Mouse (Mus musculus) embryonic facial prominence, embryonic 14.5 days (tissue): ENCODE measurements at regions not wholly inside any gene's neighbourhood (a gene's known extent, or its start where the extent isn't known, plus 50 kb on each side); places are given as distances from the start of the nearest gene placed in this dataset.

Experiments used
- ATAC-seq: fragments of 200-750 bp; cut with Nextera tagmentation; 2 replicates; pipeline ENCODE4 v1.8.0; 2017; ENCODE audit warnings: low read depth, moderate number of reproducible peaks, moderate TSS enrichment
- DNase-seq: peaks from one replicate; pipeline ENCODE4 v3.0.0-alpha.2; 2015; ENCODE audit warnings: low spot score
- H3K27ac ChIP-seq: fragments of 300-500 bp; sonication (generic); replicated peaks from 2 replicates; pipeline ENCODE4 v1.5.1; 2014; ENCODE audit warnings: low read depth, mild to moderate bottlenecking, low read length, moderate library complexity
- H3K27me3 ChIP-seq: fragments of 300-500 bp; sonication (generic); replicated peaks from 2 replicates; pipeline ENCODE4 v1.6.1; 2014; ENCODE audit warnings: low read length; ENCODE audit not compliant: control insufficient read depth, insufficient read depth
- H3K36me3 ChIP-seq: fragments of 300-500 bp; sonication (generic); 2 replicates; pipeline ENCODE4 v1.6.1; 2014; ENCODE audit warnings: low read length, mixed read lengths; ENCODE audit not compliant: control insufficient read depth, insufficient read depth
- H3K4me1 ChIP-seq: fragments of 300-500 bp; sonication (generic); 2 replicates; pipeline ENCODE4 v1.6.1; 2014; ENCODE audit warnings: antibody characterized with exemption, low read length; ENCODE audit not compliant: control insufficient read depth, insufficient read depth
- H3K4me2 ChIP-seq: fragments of 300-500 bp; sonication (generic); 2 replicates; pipeline ENCODE4 v1.6.1; 2014; ENCODE audit warnings: low read depth, mild to moderate bottlenecking, low read length, moderate library complexity, mixed read lengths
- H3K4me3 ChIP-seq: fragments of 300-500 bp; sonication (generic); 2 replicates; pipeline ENCODE4 v1.5.1; 2014; ENCODE audit warnings: low read depth, mild to moderate bottlenecking, low read length
- H3K9ac ChIP-seq: fragments of 300-500 bp; sonication (generic); 2 replicates; pipeline ENCODE4 v1.6.1; 2014; ENCODE audit warnings: low read depth, mild to moderate bottlenecking, low read length, moderate library complexity, mixed read lengths
- H3K9me3 ChIP-seq: fragments of 300-500 bp; sonication (generic); 2 replicates; pipeline ENCODE4 v1.6.1; 2016; ENCODE audit warnings: low read length; ENCODE audit not compliant: control insufficient read depth
- WGBS: fragments of 180-500 bp; shearing (Covaris S2); extraction: QIAGEN DNeasy Blood & Tissue Kit; methylation state at CpG from one replicate; pipeline ENCODE4 v1.1.7; 2014; 5-methylcytosine and 5-hydroxymethylcytosine counted together

DNA sequence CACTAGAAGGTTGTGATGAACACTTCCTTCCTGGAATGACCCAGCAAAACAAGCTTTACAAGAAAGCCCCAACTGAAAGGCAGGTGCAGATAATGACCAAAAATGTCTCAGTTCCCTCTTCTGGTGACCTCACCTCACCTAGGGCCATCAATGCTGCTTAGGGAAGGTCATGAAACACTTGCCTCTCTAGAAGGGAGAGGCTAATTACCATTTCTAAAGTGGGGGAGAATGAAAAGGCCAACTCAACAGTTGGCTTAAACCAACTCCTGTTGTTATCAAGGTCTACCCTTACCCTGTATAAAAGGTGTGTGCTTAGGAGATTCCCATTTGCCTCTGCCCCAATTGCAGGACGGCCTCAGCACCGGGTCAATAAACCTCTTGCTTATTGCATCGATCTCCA is 1156.7 kb downstream of the Mrps31 start:
- 91% methylated on average over 3 of the region's 3 CpGs for WGBS
- H3K9ac ChIP-seq, result no peak overlapping the region
- no peaks in the 10 kb centered on the region for H3K9me3 ChIP-seq
- no peak overlapping the region for H3K27ac ChIP-seq
- no peak overlapping the region for H3K4me3 ChIP-seq
- H3K27me3 ChIP-seq, result no peaks in the 10 kb centered on the region
- ATAC-seq (no peak), DNase-seq (no peak)
- no peak overlapping the region for H3K4me2 ChIP-seq
- no peaks in the 10 kb centered on the region for H3K4me1 ChIP-seq
- H3K36me3 ChIP-seq, result no peaks in the 10 kb centered on the region

DNA sequence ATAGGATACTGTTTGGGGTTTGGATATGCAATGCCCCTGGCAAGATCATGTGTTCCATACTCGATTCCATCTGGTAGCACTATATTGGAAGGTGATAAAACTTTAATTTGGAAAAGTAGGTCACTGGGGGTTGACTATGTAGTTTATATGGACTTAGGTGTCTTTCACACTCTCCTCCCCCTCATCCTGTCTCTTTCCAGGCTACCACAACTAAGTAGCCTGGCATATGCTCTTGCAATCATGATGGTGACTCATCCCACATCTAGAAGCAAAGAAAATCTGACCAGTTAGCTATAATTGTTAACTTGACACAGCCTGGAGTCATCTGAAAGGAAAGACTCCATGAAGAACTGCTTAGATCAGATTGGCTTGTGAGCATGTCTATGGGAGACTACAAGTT is 1154.3 kb downstream of the Adam3 start:
- Histone ChIP-seq H3K9me3 (no peaks in the 10 kb centered on the region), H3K4me2 (no peak overlapping the region), H3K9ac (no peak overlapping the region), H3K27ac (no peak overlapping the region), H3K4me1 (no peaks in the 10 kb centered on the region), H3K27me3 (no peaks in the 10 kb centered on the region), H3K36me3 (no peaks in the 10 kb centered on the region), H3K4me3 (no peak overlapping the region)
- ATAC-seq (no peak), DNase-seq (no peak)
- WGBS, result 81% methylated on average over 1 of the region's 1 CpGs

DNA sequence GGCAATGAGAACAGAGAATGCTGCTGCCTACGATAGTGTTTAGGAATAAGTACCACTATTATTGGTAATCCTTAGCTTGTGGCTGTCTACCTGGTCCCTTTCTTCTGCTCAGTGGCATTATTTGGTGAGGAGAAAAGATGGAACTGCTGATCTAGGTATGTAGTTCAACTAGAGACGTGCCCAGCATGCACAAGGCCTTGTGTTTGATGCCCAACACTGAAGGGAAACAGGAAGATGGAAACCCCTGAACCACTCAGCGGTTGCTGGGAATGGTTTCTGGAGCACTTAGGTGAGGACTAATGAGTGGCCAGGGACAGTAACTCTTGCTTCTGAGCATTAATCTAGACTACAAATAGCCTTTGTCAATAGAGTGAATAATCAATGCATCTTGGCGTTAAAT is 1145.5 kb downstream of the Adam3 start:
- Histone ChIP-seq H3K36me3 (no peaks in the 10 kb centered on the region), H3K4me2 (no peak overlapping the region), H3K9me3 (no peaks in the 10 kb centered on the region), H3K9ac (no peak overlapping the region), H3K4me1 (no peaks in the 10 kb centered on the region), H3K27ac (no peak overlapping the region), H3K4me3 (no peak overlapping the region), H3K27me3 (no peaks in the 10 kb centered on the region)
- 91% methylated on average over 4 of the region's 4 CpGs for WGBS
- DNase-seq (no peak), ATAC-seq (no peak)

DNA sequence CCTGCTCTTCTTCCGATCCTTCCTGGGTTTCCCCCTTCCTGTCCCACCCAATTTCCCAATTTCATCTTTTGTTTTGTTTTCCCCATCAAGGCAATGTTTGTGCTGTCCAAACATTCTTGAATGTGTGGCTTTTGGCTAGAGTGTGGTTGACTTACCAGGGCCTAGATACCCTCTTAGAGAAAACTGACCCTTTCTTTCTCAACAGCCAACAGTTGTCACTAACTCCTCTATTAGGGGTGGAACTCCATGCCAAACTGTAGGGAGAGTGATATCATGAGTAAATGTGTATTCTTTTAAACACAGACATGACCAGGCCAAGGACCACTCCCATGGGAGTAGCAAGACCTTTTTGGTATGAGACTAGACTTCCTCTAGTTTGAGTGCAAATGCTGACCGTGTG is 1145.0 kb downstream of the Adam3 start:
- Histone ChIP-seq H3K9me3 (no peaks in the 10 kb centered on the region), H3K4me2 (no peak overlapping the region), H3K9ac (no peak overlapping the region), H3K4me1 (no peaks in the 10 kb centered on the region), H3K27ac (no peak overlapping the region), H3K27me3 (no peaks in the 10 kb centered on the region), H3K4me3 (no peak overlapping the region), H3K36me3 (no peaks in the 10 kb centered on the region)
- ATAC-seq (no peak), DNase-seq (no peak)
- 79% methylated on average over 2 of the region's 2 CpGs for WGBS
